Mouse (Mus musculus) embryonic facial prominence, embryonic 15.5 days (tissue): ENCODE data around the gene Kif5c. TPM values are rescaled to one million over a fixed set of nuclear protein-coding genes. Genes with fewer than 3 reads are reported as not detected.

Experiments
- polyA plus RNA-seq: library from polyadenylated mRNA; unstranded; fragments of >200 nt; fragmentation: Nextera tagmentation; extraction: Ambion mirVana; gene quantifications from 2 replicates; pipeline ENCODE4 v1.2.1, GENCODE M21; 2015

Gene Kif5c
- polyA plus RNA-seq, 1 experiment from 2014 or later = 6.5 TPM

Other genes with a start within 250 kb of the Kif5c start
- 5.9 and 6.0 TPM in 2 replicates for gene Epc2, start 167.8 kb upstream of the Kif5c start, polyA plus RNA-seq
- 12.0 and 12.5 TPM in 2 replicates for gene Lypd6b, start 168.4 kb downstream of the Kif5c start, polyA plus RNA-seq